Mouse (Mus musculus): ENCODE measurements around the gene Ghr. TPM values are rescaled to one million over a fixed set of nuclear protein-coding genes. Genes with fewer than 3 reads are reported as not detected.

Gene Ghr
- polyA plus RNA-seq, 1 experiment: 11.0 TPM

DNA sequence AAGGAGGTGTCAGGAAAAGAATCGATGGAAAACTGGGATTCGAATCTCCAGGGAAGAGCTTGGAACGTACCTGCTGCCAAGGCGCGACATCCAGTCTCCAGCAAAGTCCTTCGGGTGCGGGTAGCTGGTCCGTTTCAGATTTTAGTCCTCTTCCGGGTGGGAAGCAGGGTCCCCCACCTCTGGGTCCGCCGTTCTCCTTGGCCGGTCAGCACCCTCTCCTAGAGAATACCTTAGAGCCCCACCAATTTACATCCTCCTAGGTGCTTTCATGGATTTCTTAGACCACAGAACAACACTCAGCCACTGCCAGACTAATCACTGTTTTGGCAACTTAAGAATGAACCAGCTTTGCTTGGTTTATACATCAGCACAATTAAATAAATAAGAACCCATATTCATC lies 279.9 kb downstream of the Ghr start, which contains the start of gene Ccdc152:
Ccdc152 (minus strand) TSS at position 101 of the 400 bp plus-strand sequence.
- DNase-seq (ENCODE audit: extremely low spot score in 1 of 2, low spot score in 1 of 2): no peak

DNA sequence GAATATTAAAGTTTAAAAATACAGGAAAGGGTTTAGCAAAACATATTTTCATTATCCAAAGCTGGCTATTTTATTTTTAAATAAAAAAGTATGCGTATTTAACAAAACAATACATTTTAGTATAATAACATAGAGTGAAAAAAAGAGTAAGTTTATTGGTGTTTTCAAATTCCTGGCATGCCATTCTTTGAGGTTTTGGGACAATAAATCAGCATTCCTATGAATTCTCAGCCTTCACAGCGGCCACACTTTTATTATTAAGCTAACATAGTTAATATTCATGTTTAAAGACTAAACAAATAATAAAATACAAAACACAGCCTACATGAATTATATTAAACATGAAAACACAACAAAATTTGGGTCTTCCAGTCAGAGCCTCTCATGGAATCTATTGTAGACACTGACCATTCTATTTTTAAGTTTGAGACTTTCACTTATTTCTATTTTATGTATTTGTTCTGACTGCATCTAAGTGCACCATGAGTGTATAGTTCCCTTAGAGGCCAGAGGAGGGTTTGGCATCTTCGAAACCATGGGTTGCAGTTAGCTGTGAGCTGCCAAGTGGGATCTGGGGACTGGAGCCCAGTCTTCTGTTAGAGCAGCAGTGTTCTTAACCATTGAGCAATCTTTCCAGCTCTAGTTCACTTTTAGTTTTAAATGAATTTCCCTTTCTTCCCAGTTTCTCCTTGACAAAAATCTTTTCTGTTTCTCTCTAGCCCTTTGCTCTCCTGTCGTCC lies 282.8 kb downstream of the Ghr start:
- no peak for DNase-seq (ENCODE audit: extremely low spot score in 1 of 2, low spot score in 1 of 2)

DNA sequence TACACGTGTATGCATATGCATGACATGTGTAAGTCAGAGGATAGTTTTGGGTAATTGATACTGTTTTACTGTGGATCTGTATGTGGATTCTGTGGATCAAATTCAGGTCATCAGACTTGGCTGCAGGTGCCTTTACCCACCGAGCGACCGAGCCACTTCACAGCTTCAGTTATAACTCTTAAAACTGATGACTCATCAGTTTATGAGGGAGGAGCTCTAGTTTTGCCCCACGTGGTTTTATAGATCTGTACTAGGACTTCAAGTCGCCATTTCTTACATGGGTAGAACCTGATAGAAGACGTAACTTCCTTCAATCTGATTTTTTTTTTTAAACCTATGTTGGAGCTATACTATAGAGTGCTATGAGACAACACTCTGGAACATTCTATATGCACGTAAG lies 285.7 kb downstream of the Ghr start:
- no peak for DNase-seq (ENCODE audit: extremely low spot score in 1 of 2, low spot score in 1 of 2)

DNA sequence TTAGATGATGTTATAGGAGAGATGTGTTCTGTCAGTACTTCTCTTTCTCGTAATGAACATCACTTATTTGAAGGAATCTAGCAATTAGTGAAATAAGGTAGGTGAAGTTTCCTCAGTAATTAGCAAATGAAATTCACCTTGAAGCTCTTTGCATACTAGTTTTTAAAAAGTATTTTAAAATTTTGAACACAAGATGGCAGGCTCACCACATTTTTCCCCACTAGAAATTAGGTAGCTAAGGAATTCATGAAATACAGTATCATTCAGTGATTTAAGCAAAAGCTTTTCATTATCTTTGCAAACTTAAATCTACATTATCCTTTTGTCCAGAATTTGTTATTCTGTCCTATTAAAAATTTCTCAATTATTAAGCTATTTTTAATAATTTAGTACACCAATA lies 287.3 kb downstream of the Ghr start:
- DNase-seq (ENCODE audit: extremely low spot score in 1 of 2, low spot score in 1 of 2): peak in 1 of 2 experiments; percentile 62

DNA sequence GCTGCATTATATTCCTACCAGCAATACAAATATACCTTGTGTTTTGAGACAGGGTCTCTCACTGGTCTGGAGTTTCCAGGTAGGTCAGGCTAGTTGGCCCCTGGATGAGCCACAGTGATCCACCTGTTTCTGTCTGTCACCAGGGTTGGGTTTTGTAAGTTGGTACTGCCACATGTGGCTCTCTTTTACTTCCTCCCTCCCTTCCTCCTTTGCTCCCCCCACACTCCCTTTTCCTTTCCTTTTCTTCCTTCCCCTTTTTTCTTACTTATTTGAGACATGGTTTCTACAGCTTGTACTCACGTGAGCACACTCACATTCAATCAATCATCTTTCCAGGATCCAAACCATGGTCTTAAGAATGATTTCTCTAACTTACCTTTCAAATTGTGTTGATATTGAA lies 289.8 kb downstream of the Ghr start:
- no peak for DNase-seq (ENCODE audit: extremely low spot score in 1 of 2, low spot score in 1 of 2)

DNA sequence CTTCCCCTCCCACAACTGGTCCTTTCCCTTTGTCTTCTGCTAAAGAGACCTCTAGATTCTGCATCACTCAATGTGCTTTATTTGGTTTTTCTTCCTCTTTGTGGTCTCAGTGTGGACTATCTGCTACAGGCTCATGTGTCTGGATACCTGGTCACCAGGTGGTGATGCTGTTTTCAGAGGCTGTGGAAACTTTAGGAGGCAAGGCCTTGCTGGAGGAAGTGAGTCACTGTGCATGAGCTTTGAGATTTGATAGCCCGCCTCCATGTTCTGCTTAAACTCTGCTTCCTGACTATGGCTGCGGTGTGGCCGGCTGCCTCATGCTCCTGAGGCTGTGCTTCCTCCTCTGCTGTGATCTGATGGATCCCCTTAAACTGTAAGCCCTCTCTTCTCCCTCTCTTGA lies 292.9 kb downstream of the Ghr start:
- no peak for DNase-seq (ENCODE audit: extremely low spot score in 1 of 2, low spot score in 1 of 2)

DNA sequence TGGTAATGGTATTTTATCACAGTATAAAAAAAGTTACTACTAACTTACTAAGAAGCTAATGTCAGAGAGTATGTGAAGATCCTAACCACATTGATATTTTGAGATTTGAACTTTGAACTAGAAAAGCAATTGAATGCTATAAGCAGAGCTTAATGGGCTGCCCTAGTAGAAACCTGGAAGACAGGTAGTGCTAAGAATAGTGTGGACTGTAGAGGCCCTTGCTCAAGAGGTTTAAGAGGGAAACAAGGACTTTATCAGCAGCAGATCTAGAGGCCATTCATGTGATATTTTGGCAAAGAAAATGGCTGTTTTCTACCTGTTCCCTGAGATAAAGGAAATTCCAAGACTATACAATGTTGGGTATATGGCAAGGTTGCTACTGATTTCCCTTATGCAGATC lies 297.3 kb downstream of the Ghr start:
- DNase-seq (ENCODE audit: extremely low spot score in 1 of 2, low spot score in 1 of 2): no peak

DNA sequence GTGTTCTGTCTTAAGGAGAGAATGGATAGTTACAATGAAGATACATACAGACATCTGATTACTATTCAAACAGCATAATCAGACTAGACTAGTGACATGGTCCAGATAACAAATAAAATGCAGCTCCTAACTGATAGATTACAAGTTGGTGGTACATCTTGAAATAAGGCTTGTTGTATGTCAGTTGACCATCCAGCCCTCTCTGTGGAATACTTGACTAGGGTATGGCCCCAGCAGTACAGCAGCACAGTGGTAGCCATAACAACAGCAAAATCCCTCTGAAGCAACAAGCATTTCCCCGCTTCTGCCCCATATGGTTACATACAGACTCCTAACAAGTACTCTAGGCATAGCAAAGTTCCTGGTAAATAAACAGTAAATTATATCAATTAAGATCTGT lies 301.6 kb downstream of the Ghr start:
- no peak for DNase-seq (ENCODE audit: extremely low spot score in 1 of 2, low spot score in 1 of 2)

DNA sequence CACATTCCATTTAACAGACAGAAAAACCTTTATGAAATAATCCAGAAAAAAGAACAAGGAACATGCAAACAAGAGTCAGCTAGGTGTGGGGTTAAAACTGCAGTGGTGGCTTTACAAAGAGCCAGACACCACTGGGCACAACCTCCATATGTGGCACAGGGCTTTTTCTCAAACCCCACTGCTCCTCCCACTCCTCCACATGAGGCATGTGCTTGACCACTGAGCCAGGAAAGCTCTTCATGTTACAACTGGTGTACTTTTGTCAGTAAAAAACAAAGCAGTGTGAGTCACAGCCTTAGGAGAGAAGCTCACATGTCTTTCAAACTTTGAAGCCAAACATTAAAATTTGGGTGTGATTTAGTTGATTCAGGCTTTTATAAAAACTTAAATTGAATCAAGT lies 302.1 kb downstream of the Ghr start:
- no peak for DNase-seq (ENCODE audit: extremely low spot score in 1 of 2, low spot score in 1 of 2)

DNA sequence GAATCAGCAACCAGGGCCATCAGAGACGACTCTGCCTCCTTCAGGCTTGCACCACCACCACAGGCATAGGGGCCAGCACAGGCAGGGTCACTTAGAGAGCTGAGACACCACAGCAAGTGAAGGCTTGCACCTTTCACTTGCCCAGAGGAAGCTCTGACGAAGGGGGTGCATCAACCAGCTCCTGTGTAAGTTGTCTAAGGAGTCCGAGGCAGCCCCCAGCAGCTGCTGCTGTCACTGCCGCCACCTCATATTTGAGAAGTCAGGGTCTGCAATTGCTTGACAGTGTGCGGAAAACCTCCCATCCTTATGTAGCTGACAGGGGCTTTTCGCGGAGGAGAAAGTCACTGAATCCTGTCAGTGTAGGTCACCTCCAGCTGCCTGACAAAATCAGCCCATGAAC lies 304.1 kb downstream of the Ghr start:
- no peak for DNase-seq (ENCODE audit: extremely low spot score in 1 of 2, low spot score in 1 of 2)

DNA sequence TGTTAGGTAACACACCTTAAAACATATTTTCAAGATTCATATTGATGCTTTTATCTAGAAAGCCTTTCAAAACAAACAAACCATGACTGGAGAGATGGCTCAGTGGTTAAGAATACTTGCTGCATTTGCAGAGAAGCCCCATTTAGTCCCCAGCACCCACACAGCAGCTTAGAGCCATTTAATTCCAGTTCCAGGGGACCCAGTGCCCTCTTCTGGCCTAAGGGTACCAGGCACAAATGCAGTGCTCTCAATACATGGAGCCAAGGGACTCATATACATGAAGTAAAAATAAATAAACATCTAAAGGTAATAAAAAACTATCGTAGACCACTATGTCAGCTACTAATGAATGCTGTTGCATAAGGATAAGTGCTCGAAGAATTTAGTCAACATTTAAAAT lies 305.9 kb downstream of the Ghr start:
- DNase-seq (ENCODE audit: extremely low spot score in 1 of 2, low spot score in 1 of 2): no peak

DNA sequence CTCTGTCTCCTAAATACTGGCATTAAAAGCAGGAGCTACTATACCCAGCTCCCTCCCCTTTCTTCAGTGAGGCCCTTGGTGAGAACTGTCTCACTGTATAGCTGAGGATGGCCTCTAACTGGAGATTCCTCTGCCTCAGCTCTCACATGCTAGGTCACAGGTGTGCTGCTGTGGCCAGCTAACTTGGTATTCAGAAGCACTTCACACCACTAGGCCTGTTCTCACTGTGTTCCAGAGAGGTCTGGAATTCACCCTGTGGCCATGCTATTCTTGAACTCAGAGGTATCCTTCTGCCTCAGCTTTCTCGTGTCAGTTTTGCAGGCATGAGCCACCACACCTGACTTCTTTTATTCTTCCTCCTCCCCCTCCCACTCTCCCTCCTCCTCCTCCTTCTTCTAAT lies 310.1 kb downstream of the Ghr start:
- DNase-seq (ENCODE audit: extremely low spot score in 1 of 2, low spot score in 1 of 2): no peak

DNA sequence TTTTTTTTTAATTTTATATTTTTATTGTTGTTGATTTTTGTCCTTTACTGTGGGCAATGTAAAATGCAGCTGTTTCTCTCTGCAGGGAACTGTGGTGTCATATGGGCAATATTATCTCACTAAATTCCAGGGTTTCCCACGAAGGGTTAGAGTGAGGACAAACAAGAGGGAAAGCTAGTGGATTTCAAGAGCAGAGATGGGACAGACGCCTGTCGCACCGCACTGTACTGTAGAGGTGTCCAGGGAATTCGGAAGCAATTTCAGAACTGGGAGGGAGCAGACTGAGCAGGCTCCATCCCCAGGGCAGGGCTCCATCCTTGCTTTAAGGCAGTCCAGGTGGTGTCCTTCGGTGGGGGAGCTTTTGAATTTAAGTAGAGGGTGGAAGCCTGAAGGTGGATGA lies 312.1 kb downstream of the Ghr start:
- DNase-seq (ENCODE audit: extremely low spot score in 1 of 2, low spot score in 1 of 2): no peak

DNA sequence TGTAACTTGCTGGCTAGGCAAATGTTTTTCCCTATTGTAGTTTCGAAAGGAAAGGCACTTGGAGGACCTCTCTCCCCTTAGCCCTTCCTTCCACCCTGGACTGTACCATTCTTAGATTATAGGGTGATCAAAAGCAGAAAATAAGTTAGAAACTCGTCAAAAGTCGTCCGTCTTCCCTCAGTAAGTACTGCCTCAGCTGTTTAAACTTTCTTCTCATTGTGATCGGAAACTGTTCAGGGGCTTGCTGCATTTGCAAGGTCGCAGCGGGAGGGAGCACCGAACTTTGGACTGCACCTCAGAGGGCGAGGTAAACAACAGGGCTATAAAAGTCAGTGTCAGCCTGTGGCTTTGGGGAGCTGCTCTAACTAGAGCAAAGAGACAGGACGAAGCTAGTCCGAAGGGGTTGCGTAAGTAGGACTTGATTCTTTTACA lies 312.6 kb downstream of the Ghr start:
- peak in 1 of 2 experiments; percentile 55 for DNase-seq (ENCODE audit: extremely low spot score in 1 of 2, low spot score in 1 of 2)

DNA sequence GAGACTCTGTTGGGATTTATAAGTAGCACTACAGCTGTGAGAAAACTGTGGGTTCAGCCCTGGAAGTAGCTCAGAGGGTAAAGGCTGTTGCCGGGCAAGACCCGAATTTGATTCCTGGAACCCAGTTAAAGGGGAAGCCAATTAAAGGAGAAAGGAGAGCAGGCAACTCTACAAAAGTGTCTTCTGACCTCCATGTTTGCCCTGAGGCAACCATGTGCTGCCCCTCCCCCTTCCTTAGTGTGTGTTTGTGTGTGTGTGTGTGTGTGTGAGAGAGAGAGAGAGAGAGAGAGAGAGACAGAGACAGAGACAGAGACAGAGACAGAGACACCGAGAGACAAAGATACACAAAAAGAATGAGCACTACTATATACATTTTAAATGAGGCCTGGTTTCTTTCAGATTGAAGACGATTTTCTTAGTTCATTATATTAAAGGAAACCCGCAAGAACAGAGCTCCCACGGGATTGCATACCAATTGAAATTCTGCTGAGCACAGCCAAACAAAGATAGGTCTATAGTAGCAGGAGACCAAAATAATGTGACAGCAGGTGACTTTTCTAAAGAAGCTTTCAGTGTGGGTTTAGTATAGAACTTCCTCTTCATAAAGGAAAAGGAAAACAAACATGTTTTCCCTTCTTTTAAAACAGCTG lies 313.2 kb downstream of the Ghr start:
- peak in 1 of 2 experiments; percentile 15 for DNase-seq (ENCODE audit: extremely low spot score in 1 of 2, low spot score in 1 of 2)

DNA sequence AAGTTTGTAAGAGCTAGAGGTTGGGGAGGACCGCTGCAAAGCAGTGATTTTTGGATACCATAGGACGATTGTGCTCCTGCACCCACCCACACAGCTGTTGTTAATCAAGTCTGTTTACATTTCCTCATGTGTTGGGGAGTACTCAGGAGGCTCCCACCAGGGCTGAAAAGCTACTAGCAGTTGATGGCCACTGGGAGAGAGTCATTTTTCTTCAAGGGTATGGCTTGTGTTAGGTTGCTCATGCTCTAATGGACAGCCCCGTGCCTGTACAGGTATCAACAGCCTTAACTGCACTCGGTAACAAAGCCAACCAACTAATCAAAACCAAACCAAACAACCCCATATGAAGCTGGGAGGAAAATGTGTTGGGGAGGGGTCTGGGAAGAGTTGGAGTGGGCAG lies 313.8 kb downstream of the Ghr start:
- DNase-seq (ENCODE audit: extremely low spot score in 1 of 2, low spot score in 1 of 2): no peak

DNA sequence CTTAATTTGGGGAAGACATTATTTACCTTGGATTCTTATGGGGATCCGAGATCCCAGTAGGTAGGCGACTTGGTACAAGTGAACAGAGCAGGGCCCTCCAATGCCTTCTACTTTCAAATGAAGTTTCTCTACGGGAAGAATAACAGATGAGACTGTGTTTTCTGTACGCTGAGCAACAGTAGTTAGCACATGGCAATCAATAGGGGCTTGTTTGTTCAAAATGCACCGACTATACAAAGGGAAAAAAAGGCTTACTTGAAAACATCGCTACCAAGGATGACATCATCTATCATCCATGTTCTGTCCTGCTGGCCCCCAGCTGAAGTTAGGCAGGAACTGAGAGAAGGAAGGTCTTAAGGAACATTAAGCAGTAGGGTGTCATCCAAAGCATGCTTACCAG lies 315.0 kb downstream of the Ghr start, which contains the start of gene Selenop:
Selenop (plus strand) TSS at position 301 of the 400 bp plus-strand sequence.
- DNase-seq (ENCODE audit: extremely low spot score in 1 of 2, low spot score in 1 of 2): no peak
